Mouse (Mus musculus) thymus, adult 2 months (tissue): ENCODE results near the gene Jpt2.

Experiments used
- CTCF ChIP-seq: fragments of 200-500 bp; IDR thresholded peaks from 2 replicates; pipeline ENCODE4 v1.5.1; 2012; ENCODE audit warnings: mild to moderate bottlenecking, control low read depth, low read length, moderate library complexity, borderline replicate concordance; ENCODE audit not compliant: control insufficient read depth, poor library complexity, insufficient read depth; ENCODE audit errors: extremely low read depth
- POLR2A ChIP-seq: fragments of 200-500 bp; IDR thresholded peaks from 2 replicates; pipeline ENCODE4 v1.6.1; 2012; ENCODE audit warnings: mild to moderate bottlenecking, low read length, control low read depth, moderate library complexity; ENCODE audit not compliant: control insufficient read depth, poor library complexity, insufficient read depth; ENCODE audit errors: extremely low read depth

DNA sequence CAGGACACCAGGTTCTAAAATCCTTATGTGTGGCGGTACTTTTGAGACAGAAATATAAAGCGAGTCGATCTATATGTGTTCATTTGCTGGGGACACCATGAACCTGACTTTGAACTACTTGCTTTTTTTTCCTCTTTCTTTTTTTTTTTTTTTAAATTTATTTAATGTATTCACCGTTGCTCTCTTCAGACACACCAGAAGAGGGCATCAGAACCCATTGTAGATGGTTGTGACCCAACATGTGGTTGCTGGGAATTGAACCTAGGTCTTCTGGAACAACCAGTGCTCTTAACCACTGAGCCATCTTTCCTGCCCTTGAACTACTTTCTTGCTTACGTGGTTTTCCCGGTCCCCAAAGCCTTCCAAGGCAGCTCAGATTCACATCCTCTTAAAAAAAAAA is 23.2 kb downstream of the Jpt2 start:
- no peak for TF ChIP-seq CTCF
- TF ChIP-seq POLR2A, result no peak
